Mouse (Mus musculus) T-helper 17 cell (primary cell): ENCODE measurements around the gene Lrrc45.
"Not testable (repeated sequence)": the region's sequence is repeated elsewhere in the genome, so short reads cannot be mapped to it uniquely, and the experiment has no call there.

Source experiments
- in situ Hi-C, 2 experiments: fragments of 300-600 bp; cut with MboI, MseI; formaldehyde crosslinking; loops; 1 replicate in 1 of 2; 2 replicates in 1 of 2; pipeline ENCODE4 v1.15.1; 2025; ENCODE audit warnings: high pct_unique_total_duplicates in 2 of 2

Gene Lrrc45

GRCm38 (mm10) chr11:120713580-120714518 is at the start of gene Lrrc45, which contains the start of gene Cenpx:
Lrrc45 (plus strand) TSS chr11:120713925.
Cenpx (minus strand) TSS chr11:120713738.
- in situ Hi-C loops, result loop anchor here in 1 of 2 experiments (5.0 kb wide), 1 partner anchor 87 kb away; the partner anchor contains the start of gene Sirt7

- in situ Hi-C loops, result no loop called here
Measured at GRCm38 (mm10) chr11:120665406-120665805, 48.3 kb upstream of the Lrrc45 start.

GRCm38 (mm10) chr11:120666617-120667016 is 47.1 kb upstream of the Lrrc45 start:
- in situ Hi-C loops, result no loop called here

- in situ Hi-C loops, result no loop called here
Measured at GRCm38 (mm10) chr11:120672687-120673593, 40.8 kb upstream of the Lrrc45 start, which contains the start of gene Aspscr1. Aspscr1 (plus strand) TSS chr11:120672973.

GRCm38 (mm10) chr11:120673594-120674122 is 40.1 kb upstream of the Lrrc45 start:
- in situ Hi-C loops, result no loop called here

GRCm38 (mm10) chr11:120675875-120676274 is 37.9 kb upstream of the Lrrc45 start:
- in situ Hi-C loops, result not testable (repeated sequence)

- in situ Hi-C loops, result no loop called here
Measured at GRCm38 (mm10) chr11:120676951-120677350, 36.8 kb upstream of the Lrrc45 start.

- in situ Hi-C loops, result no loop called here
Measured at GRCm38 (mm10) chr11:120679909-120680308, 33.8 kb upstream of the Lrrc45 start.

GRCm38 (mm10) chr11:120682683-120683082 is 31.0 kb upstream of the Lrrc45 start:
- in situ Hi-C loops, result no loop called here

- in situ Hi-C loops, result no loop called here
Measured at GRCm38 (mm10) chr11:120683536-120683935, 30.2 kb upstream of the Lrrc45 start.

- in situ Hi-C loops, result no loop called here
Measured at GRCm38 (mm10) chr11:120684086-120684485, 29.6 kb upstream of the Lrrc45 start.

- in situ Hi-C loops, result no loop called here
Measured at GRCm38 (mm10) chr11:120684660-120685059, 29.1 kb upstream of the Lrrc45 start.

- in situ Hi-C loops, result no loop called here
Measured at GRCm38 (mm10) chr11:120686650-120687272, 27.0 kb upstream of the Lrrc45 start.

GRCm38 (mm10) chr11:120689365-120689764 is 24.4 kb upstream of the Lrrc45 start:
- in situ Hi-C loops, result no loop called here

- in situ Hi-C loops, result no loop called here
Measured at GRCm38 (mm10) chr11:120692471-120693011, 21.2 kb upstream of the Lrrc45 start.

- in situ Hi-C loops, result no loop called here
Measured at GRCm38 (mm10) chr11:120693461-120693860, 20.3 kb upstream of the Lrrc45 start.

GRCm38 (mm10) chr11:120695184-120695583 is 18.5 kb upstream of the Lrrc45 start:
- in situ Hi-C loops, result no loop called here

GRCm38 (mm10) chr11:120695641-120696040 is 18.1 kb upstream of the Lrrc45 start:
- in situ Hi-C loops, result no loop called here

GRCm38 (mm10) chr11:120696568-120696967 is 17.2 kb upstream of the Lrrc45 start:
- in situ Hi-C loops, result no loop called here

GRCm38 (mm10) chr11:120697741-120698140 is 16.0 kb upstream of the Lrrc45 start:
- in situ Hi-C loops, result no loop called here
